Mouse (Mus musculus): Measurements from ENCODE around the gene Mrap.

Mrap gene

GRCm38 (mm10) chr16:90738092-90738956 is at the start of gene Mrap:
Gene Mrap, plus strand, starts transcription at chr16:90738207.
- DNase-seq (ENCODE audit: low read depth, low spot score), result no peak

DNA sequence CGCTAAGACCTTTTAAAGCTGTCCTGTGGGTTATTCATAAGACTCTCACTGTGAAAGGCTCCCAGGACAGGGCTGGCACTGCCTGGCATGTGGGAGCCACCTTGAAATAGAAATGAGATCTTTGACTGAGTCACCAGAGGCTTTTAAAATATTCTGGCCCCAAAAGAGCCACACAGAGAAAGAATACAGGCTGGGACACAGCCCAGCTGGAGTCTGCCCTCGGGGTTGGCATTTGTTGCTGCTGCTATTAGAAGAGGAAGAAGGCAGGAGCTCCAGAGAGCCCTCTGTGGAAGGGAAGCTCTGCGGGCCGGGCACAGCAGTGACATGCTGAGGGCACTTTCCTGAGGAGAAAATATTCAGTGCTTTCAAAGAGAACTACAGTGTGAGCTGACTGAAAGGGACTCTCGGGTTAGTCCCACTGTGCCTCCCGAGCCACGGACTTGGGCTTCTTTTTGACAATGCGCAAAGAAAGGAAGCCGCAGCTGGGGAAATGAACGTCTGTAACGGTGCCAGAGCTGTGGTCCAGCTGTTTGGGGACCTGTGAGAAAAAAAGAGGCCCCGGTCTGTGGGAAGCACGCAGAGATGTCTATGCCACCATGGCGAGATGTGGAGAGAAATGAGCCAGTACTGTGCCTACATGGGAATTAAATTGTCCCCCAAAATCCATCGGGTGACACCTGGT is 45.2 kb upstream of the Mrap start:
- DNase-seq (ENCODE audit: low read depth, low spot score), result peak; percentile 82

DNA sequence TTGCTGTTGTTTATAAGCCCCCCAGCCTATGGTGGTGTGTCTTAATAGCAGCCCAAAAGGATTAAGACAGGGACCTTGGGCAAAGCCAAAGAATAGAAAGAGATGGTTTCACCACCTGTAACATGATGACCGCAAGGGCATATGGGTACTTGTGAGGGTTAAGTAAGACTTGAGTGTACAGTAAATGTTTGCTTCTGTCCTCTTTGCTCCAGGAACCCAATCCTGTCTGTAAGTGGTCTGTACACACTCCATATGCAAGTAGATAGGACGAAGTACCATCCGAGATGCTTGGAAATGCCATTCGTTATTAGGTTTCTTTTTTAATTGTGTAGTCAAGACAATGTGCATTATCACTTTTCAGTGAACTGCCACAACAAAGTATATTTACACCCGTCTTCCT is 44.4 kb upstream of the Mrap start:
- no peak for DNase-seq (ENCODE audit: low read depth, low spot score)

DNA sequence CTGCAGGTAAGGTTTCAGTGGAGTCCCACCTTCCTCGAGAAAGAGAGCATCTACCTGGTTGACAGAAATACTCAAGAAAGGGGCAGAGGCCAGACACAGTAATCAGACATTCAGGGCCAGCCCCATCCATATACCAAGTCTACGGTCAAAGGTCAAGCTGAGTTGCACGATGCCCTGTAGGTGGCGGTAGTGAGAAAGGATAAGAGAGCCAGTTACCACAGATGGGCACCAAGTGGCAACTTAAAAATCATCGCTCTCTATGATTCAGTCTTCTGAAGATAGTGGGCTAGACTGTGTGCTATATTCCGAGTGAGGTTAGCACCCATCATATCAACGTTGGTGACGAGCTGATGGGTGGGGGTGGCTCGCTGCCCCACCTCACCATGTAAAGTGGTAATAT is 43.3 kb upstream of the Mrap start:
- DNase-seq (ENCODE audit: low read depth, low spot score), result peak; percentile 71

- peak; percentile 53 for DNase-seq (ENCODE audit: low read depth, low spot score)
Observed at GRCm38 (mm10) chr16:90695121-90695520, 42.9 kb upstream of the Mrap start.

DNA sequence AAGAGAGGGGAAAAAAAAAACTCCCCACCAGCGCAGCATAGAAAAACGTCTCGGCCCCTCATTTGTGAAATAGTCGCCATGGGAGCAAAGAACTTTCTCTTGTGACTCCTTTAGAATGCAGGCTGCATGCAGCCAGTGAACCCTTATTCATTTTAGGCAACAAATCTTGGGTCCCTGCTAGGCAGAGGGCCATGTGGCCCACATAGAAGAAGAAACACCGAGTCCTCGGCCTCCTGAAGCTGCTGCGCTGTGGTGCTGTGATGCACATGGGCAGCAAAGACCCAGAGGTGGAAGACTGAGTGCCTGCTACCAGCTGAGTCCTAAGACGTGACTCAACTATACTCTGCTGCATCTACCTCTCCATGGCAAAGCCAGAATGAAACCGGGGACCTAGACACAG is 41.7 kb upstream of the Mrap start:
- no peak for DNase-seq (ENCODE audit: low read depth, low spot score)

DNA sequence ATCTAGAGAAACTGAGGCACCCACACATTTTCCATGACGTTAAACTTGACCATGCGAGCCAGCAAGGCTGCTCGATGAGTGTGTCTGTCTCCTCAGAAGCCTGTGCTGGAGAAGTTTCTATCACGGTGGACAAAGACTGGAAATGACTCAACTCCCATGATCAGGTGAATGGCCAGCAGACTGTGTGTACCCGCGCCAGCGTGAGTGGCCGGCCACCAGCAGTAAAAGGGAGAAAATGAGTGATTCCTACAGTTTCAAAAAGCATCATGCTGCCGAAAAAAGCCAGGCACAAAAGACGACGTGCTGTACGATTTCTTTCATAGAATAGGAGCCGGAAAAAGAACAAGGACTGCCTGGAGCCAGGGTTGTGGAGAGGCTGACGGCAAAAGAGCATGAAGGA is 38.6 kb upstream of the Mrap start:
- no peak for DNase-seq (ENCODE audit: low read depth, low spot score)

GRCm38 (mm10) chr16:90701541-90701940 is 36.5 kb upstream of the Mrap start:
- no peak for DNase-seq (ENCODE audit: low read depth, low spot score)

- no peak for DNase-seq (ENCODE audit: low read depth, low spot score)
Observed at GRCm38 (mm10) chr16:90703646-90704045, 34.4 kb upstream of the Mrap start.

GRCm38 (mm10) chr16:90704161-90704825 is 33.7 kb upstream of the Mrap start:
- DNase-seq (ENCODE audit: low read depth, low spot score), result no peak

DNA sequence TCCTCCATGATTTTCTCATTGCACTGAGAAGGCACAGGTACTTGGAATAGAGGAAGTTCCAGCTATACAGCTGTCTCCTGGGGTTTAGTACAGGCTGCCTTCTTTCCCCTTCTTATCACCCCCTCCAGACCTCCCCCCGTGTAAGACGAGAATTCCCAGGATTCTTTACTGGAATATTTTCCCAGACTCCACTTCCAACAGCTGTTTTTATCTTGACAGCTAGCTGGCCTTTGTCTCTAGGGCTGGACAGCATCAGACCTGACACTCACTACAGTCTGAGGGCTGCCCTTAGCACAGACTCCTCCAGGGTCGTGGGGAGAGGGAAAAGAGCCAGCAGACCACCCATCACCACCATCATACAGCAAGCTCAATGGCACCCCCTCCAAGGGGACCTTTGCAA is 31.7 kb upstream of the Mrap start:
- no peak for DNase-seq (ENCODE audit: low read depth, low spot score)

GRCm38 (mm10) chr16:90709711-90710289 is 28.2 kb upstream of the Mrap start:
- peak; percentile 98 for DNase-seq (ENCODE audit: low read depth, low spot score)

DNA sequence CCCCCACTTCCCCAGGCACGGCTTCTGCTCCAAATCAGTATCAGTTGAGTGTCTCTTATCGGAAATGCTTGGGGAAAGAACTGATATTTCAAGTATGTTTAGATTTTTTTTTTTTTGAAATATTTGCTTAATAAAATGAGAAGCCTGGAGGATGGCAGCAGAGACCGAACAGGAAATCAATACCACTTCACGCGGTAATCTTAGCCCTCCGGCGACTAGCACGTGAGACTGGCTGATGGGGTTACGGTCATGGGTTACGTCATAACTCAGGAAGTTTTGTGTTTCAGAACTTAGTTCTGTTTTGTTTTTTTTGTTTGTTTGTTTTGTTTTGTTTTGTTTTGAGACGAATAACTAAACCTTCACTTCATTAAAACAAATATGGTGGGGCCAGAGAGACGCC is 27.7 kb upstream of the Mrap start:
- DNase-seq (ENCODE audit: low read depth, low spot score), result no peak

DNA sequence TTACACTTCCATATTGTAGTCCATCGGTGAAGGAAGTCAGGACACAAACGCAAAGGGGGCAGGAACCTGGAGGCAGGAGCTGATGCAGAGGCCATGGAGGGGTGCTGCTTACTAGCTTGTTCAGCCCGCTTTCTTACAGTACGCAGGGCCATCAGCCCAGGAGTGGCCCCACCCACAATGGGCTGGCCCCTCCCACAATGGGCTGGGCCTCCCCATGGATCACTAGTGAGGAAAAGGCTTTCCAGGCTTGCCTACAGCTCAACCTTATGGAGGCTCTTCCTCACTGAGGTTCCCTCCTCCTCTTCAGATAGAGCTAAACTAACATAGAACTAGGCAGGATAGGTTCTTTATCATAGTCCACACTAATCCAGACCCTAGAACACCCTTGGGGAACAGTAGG is 14.0 kb upstream of the Mrap start:
- DNase-seq (ENCODE audit: low read depth, low spot score), result no peak

GRCm38 (mm10) chr16:90726600-90727227 is 11.3 kb upstream of the Mrap start:
- DNase-seq (ENCODE audit: low read depth, low spot score), result no peak

- peak; percentile 99 for DNase-seq (ENCODE audit: low read depth, low spot score)
Observed at GRCm38 (mm10) chr16:90727233-90728115, 10.5 kb upstream of the Mrap start, which contains the start of gene Mis18a. Gene Mis18a, minus strand, starts transcription at chr16:90727404.

GRCm38 (mm10) chr16:90735611-90736010 is 2.4 kb upstream of the Mrap start:
- DNase-seq (ENCODE audit: low read depth, low spot score), result no peak

DNA sequence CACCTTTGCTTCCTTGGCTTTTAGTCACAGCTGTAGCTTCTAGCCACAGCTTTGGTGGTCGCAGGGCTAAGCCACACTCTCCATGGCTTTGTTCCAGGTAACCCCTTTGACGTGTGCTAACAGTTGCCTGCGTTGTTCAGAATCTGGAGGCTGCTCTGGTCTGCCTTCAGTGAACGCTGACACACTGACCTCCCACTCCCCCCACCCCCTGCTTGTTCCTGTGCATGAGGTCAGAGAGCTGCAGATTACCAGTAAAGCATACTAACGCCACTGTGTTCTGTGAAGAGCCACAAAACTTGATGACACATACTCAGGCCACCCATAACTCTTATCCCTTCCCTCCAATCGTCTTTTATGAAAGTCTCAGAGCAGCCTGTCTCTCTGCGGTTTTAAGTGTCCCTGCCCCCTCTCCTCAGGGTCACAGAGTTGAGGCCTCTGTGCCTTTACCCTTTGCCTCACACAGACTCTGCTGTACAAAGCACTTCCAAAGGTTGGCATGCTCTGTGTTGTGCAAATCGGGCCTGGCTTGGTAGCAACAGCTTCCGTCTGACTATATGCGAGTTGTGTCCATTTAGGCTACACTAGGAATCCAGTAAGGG is 1.2 kb upstream of the Mrap start:
- DNase-seq (ENCODE audit: low read depth, low spot score), result no peak

DNA sequence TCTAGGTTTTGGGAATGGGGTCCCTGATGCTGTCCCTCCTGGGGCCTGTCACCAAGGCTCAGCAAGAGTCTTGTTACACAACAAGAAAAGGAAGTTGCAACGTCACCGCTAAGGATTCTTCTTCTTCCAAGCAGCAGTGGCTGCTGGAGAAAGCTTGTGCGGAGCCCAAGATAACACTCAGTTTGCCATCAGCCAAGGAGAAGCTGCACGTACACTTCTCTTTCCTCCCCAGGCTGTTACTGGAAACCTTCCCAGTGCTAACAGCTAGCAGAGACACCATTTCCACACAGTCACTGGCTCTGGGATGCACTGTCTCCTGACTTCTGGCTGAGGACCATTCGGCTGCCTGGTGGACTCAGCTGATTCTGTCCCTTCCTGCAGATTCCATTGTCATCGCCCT is 9.1 kb downstream of the Mrap start:
- peak; percentile 61 for DNase-seq (ENCODE audit: low read depth, low spot score)

- no peak for DNase-seq (ENCODE audit: low read depth, low spot score)
Observed at GRCm38 (mm10) chr16:90748169-90748568, 10.2 kb downstream of the Mrap start.

All from brain, adult 2 months (tissue).